Mouse (Mus musculus): ENCODE data around the gene Pnma1.

DNA sequence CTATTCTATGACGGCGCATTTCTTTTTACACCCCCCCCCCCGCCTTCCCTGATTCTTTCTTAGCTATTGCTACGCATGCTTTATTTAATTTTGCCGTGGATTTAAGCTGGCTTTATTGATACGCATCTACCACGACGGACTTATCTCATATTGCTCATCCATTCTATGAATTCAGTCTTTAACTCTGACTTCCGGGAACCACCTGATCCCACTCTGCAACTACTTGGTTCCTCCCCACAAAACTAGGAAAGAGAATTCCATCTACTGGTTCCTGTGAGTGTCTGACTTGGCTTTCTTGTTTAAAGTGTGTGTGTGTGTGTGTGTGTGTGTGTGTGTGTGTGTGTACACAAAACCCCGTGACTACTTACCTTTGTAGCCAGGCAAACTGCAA is 328 bp upstream of the Pnma1 start:
- no peak for TF ChIP-seq CTCF (IDR thresholded peaks at IDR 0.05; ENCODE audit: low read depth)
- TF ChIP-seq EP300 (IDR thresholded peaks at IDR 0.05; ENCODE audit: low read depth): no peak
